Mouse (Mus musculus) lung, embryonic 14.5 days (tissue): ENCODE data around the gene Nrp2. TPM values are rescaled to one million over a fixed set of nuclear protein-coding genes. Genes with fewer than 3 reads are reported as not detected.
A peak's percentile ranks its signal among the peaks of the same experiment; 100 is the strongest.

Experiments
- ATAC-seq: fragments of 200-750 bp; cut with Nextera tagmentation; 2 replicates; pipeline ENCODE4 v1.8.0; 2017; ENCODE audit warnings: mild to moderate bottlenecking, moderate TSS enrichment, moderate library complexity; ENCODE audit not compliant: insufficient read depth
- DNase-seq: peaks from one replicate; pipeline ENCODE4 v3.0.0-alpha.2; 2015
- H3K27ac ChIP-seq: fragments of 300-500 bp; sonication (generic); 2 replicates; pipeline ENCODE4 v1.5.1; 2014; ENCODE audit warnings: low read depth, mild to moderate bottlenecking, moderate library complexity
- H3K27me3 ChIP-seq: fragments of 300-500 bp; sonication (generic); 2 replicates; pipeline ENCODE4 v1.6.1; 2014; ENCODE audit warnings: low read length, control low read depth; ENCODE audit not compliant: insufficient read depth
- H3K36me3 ChIP-seq: fragments of 300-500 bp; sonication (generic); 2 replicates; pipeline ENCODE4 v1.6.1; 2014; ENCODE audit warnings: control low read depth; ENCODE audit not compliant: insufficient read depth
- H3K4me1 ChIP-seq: fragments of 300-500 bp; sonication (generic); 2 replicates; pipeline ENCODE4 v1.6.1; 2014; ENCODE audit warnings: antibody characterized with exemption, control low read depth; ENCODE audit not compliant: insufficient read depth
- H3K4me2 ChIP-seq: fragments of 300-500 bp; sonication (generic); 2 replicates; pipeline ENCODE4 v1.6.1; 2014; ENCODE audit warnings: mild to moderate bottlenecking
- H3K4me3 ChIP-seq: fragments of 300-500 bp; sonication (generic); 2 replicates; pipeline ENCODE4 v1.5.1; 2014; ENCODE audit warnings: low read depth, low read length
- H3K9ac ChIP-seq: fragments of 300-500 bp; sonication (generic); 2 replicates; pipeline ENCODE4 v1.6.1; 2014
- H3K9me3 ChIP-seq: fragments of 300-500 bp; sonication (generic); 2 replicates; pipeline ENCODE4 v1.6.1; 2016; ENCODE audit warnings: low read depth, low read length, control low read depth
- CTCF ChIP-seq: IDR thresholded peaks from 2 replicates; pipeline ENCODE4 v1.5.1; 2016; ENCODE audit warnings: antibody characterized with exemption, low read depth
- WGBS: fragments of 180-500 bp; shearing (Covaris S2); extraction: QIAGEN DNeasy Blood & Tissue Kit; methylation state at CpG from one replicate; pipeline ENCODE4 v1.1.7; 2014; 5-methylcytosine and 5-hydroxymethylcytosine counted together
- polyA plus RNA-seq: library from polyadenylated mRNA; unstranded; fragments of >200 nt; fragmentation: Nextera tagmentation; extraction: Ambion mirVana; gene quantifications from 2 replicates; pipeline ENCODE4 v1.2.1, GENCODE M21; 2014

Gene Nrp2
- polyA plus RNA-seq, 1 experiment from 2014 or later, result 10.8 TPM

GRCm38 (mm10) chr1:62831725-62832455 lies 128.8 kb downstream of the Nrp2 start:
- no peak for TF ChIP-seq CTCF
- H3K9ac ChIP-seq, result no peak overlapping the region
- 63% methylated on average over 6 of the region's 6 CpGs for WGBS
- H3K4me1 ChIP-seq, result 0 out of 2 replicates have a peak, but pooled peaks cover 12% of the 10 kb centered on the region
- 0 out of 2 replicates have a peak, but pooled peaks cover 4% of the 10 kb centered on the region for H3K9me3 ChIP-seq
- H3K36me3 ChIP-seq, result no peaks in the 10 kb centered on the region
- ATAC-seq, result no peak
- H3K4me2 ChIP-seq, result no peak overlapping the region
- no peak for DNase-seq
- H3K27ac ChIP-seq, result no peak overlapping the region
- no peak overlapping the region for H3K4me3 ChIP-seq
- no peaks in the 10 kb centered on the region for H3K27me3 ChIP-seq

GRCm38 (mm10) chr1:62833356-62833755 lies 130.3 kb downstream of the Nrp2 start:
- H3K9me3 ChIP-seq, result 0 out of 2 replicates have a peak, but pooled peaks cover 4% of the 10 kb centered on the region
- 95% methylated on average over 1 of the region's 1 CpGs for WGBS
- no peak overlapping the region for H3K4me2 ChIP-seq
- no peak overlapping the region for H3K4me3 ChIP-seq
- DNase-seq (no peak), ATAC-seq (no peak)
- no peaks in the 10 kb centered on the region for H3K4me1 ChIP-seq
- no peak overlapping the region for H3K9ac ChIP-seq
- no peaks in the 10 kb centered on the region for H3K36me3 ChIP-seq
- TF ChIP-seq CTCF, result no peak
- H3K27ac ChIP-seq, result no peak overlapping the region
- no peaks in the 10 kb centered on the region for H3K27me3 ChIP-seq

- H3K4me1 ChIP-seq, result no peaks in the 10 kb centered on the region
- H3K36me3 ChIP-seq, result no peaks in the 10 kb centered on the region
- peak; percentile 52 for DNase-seq
- 0 out of 2 replicates have a peak, but pooled peaks cover 4% of the 10 kb centered on the region for H3K9me3 ChIP-seq
- no peaks in the 10 kb centered on the region for H3K27me3 ChIP-seq
- H3K4me2 ChIP-seq, result no peak overlapping the region
- no peak for TF ChIP-seq CTCF
- no peak overlapping the region for H3K9ac ChIP-seq
- no peak overlapping the region for H3K27ac ChIP-seq
- WGBS, result 23% methylated on average over 1 of the region's 1 CpGs
- H3K4me3 ChIP-seq, result no peak overlapping the region
- ATAC-seq, result peak; percentile 19; the same call in 1 of the 2 replicates
Measured at GRCm38 (mm10) chr1:62834443-62835185, 131.5 kb downstream of the Nrp2 start.

GRCm38 (mm10) chr1:62838083-62838482 lies 135.0 kb downstream of the Nrp2 start:
- H3K27me3 ChIP-seq, result no peaks in the 10 kb centered on the region
- DNase-seq (no peak), ATAC-seq (no peak)
- H3K36me3 ChIP-seq, result no peaks in the 10 kb centered on the region
- TF ChIP-seq CTCF, result no peak
- 87% methylated on average over 3 of the region's 3 CpGs for WGBS
- H3K9me3 ChIP-seq, result 0 out of 2 replicates have a peak, but pooled peaks cover 4% of the 10 kb centered on the region
- no peaks in the 10 kb centered on the region for H3K4me1 ChIP-seq
- H3K27ac ChIP-seq, result no peak overlapping the region
- no peak overlapping the region for H3K9ac ChIP-seq
- H3K4me3 ChIP-seq, result no peak overlapping the region
- H3K4me2 ChIP-seq, result no peak overlapping the region

- Histone ChIP-seq H3K4me1 (no peaks in the 10 kb centered on the region), H3K27ac (no peak overlapping the region), H3K9ac (no peak overlapping the region), H3K4me3 (no peak overlapping the region), H3K4me2 (no peak overlapping the region), H3K27me3 (no peaks in the 10 kb centered on the region), H3K9me3 (0 out of 2 replicates have a peak, but pooled peaks cover 4% of the 10 kb centered on the region), H3K36me3 (no peaks in the 10 kb centered on the region)
- no peak for DNase-seq
- no peak for ATAC-seq
- TF ChIP-seq CTCF, result no peak
- WGBS, result 68% methylated on average over 2 of the region's 2 CpGs
Measured at GRCm38 (mm10) chr1:62838631-62839030, 135.5 kb downstream of the Nrp2 start.

GRCm38 (mm10) chr1:62843215-62843614 lies 140.1 kb downstream of the Nrp2 start:
- no peak for TF ChIP-seq CTCF
- no peaks in the 10 kb centered on the region for H3K36me3 ChIP-seq
- no peak overlapping the region for H3K27ac ChIP-seq
- DNase-seq (no peak), ATAC-seq (no peak)
- 83% methylated on average over 4 of the region's 4 CpGs for WGBS
- H3K9me3 ChIP-seq, result no peaks in the 10 kb centered on the region
- H3K4me2 ChIP-seq, result no peak overlapping the region
- H3K9ac ChIP-seq, result no peak overlapping the region
- no peak overlapping the region for H3K4me3 ChIP-seq
- H3K27me3 ChIP-seq, result no peaks in the 10 kb centered on the region
- H3K4me1 ChIP-seq, result no peaks in the 10 kb centered on the region
